Mouse (Mus musculus) adipocyte (in vitro differentiated cells): ENCODE measurements around the gene Synrg.

Experiments used
- DNase-seq: peaks from one replicate; pipeline ENCODE4 v3.0.0-alpha.2; 2016; ENCODE audit warnings: low spot score

Synrg gene

GRCm38 (mm10) chr11:83991701-83992100, 27.5 kb downstream of the Synrg start:
- DNase-seq, result no peak

GRCm38 (mm10) chr11:83993428-83993827, 29.2 kb downstream of the Synrg start:
- no peak for DNase-seq

GRCm38 (mm10) chr11:83994481-83994880, 30.3 kb downstream of the Synrg start:
- no peak for DNase-seq

- no peak for DNase-seq
Measured at GRCm38 (mm10) chr11:83995535-83995950, 31.3 kb downstream of the Synrg start.

- no peak for DNase-seq
Measured at GRCm38 (mm10) chr11:83997171-83997868, 33.1 kb downstream of the Synrg start.

- no peak for DNase-seq
Measured at GRCm38 (mm10) chr11:83998993-83999392, 34.8 kb downstream of the Synrg start.

- DNase-seq, result no peak
Measured at GRCm38 (mm10) chr11:83999411-83999915, 35.2 kb downstream of the Synrg start.

- no peak for DNase-seq
Measured at GRCm38 (mm10) chr11:84001257-84001656, 37.0 kb downstream of the Synrg start.

GRCm38 (mm10) chr11:84003986-84004385, 39.8 kb downstream of the Synrg start:
- no peak for DNase-seq

GRCm38 (mm10) chr11:84009001-84009400, 44.8 kb downstream of the Synrg start:
- DNase-seq, result no peak

- no peak for DNase-seq
Measured at GRCm38 (mm10) chr11:84010411-84010810, 46.2 kb downstream of the Synrg start.

GRCm38 (mm10) chr11:84011050-84011449, 46.8 kb downstream of the Synrg start:
- DNase-seq, result no peak

- no peak for DNase-seq
Measured at GRCm38 (mm10) chr11:84011576-84011975, 47.3 kb downstream of the Synrg start.

- no peak for DNase-seq
Measured at GRCm38 (mm10) chr11:84013105-84013504, 48.9 kb downstream of the Synrg start.

- DNase-seq, result peak; percentile 29
Measured at GRCm38 (mm10) chr11:84016147-84016809, 52.0 kb downstream of the Synrg start.

- DNase-seq, result no peak
Measured at GRCm38 (mm10) chr11:84016810-84017508, 52.7 kb downstream of the Synrg start.

- peak; percentile 70 for DNase-seq
Measured at GRCm38 (mm10) chr11:84027231-84027630, 63.0 kb downstream of the Synrg start.

- DNase-seq, result peak; percentile 98
Measured at GRCm38 (mm10) chr11:84028271-84029028, 64.2 kb downstream of the Synrg start.

GRCm38 (mm10) chr11:84031971-84032370, 67.7 kb downstream of the Synrg start:
- DNase-seq, result peak; percentile 66

- DNase-seq, result no peak
Measured at GRCm38 (mm10) chr11:84032559-84032958, 68.3 kb downstream of the Synrg start.

GRCm38 (mm10) chr11:84033671-84034070, 69.4 kb downstream of the Synrg start:
- DNase-seq, result no peak

GRCm38 (mm10) chr11:84040621-84041020, 76.4 kb downstream of the Synrg start:
- DNase-seq, result no peak
